Mouse (Mus musculus): ENCODE data around the gene Pi16.
A peak's percentile ranks its signal among the peaks of the same experiment; 100 is the strongest.
"Not testable (repeated sequence)": the region's sequence is repeated elsewhere in the genome, so short reads cannot be mapped to it uniquely, and the experiment has no call there.

Pi16 gene

GRCm38 (mm10) chr17:29330671-29331410 is 13.4 kb downstream of the Pi16 start:
- DNase-seq (ENCODE audit: low spot score in 2 of 2), result no peak

- DNase-seq (ENCODE audit: low spot score in 2 of 2), result no peak
Measured at GRCm38 (mm10) chr17:29332186-29332685, 14.8 kb downstream of the Pi16 start.

DNA sequence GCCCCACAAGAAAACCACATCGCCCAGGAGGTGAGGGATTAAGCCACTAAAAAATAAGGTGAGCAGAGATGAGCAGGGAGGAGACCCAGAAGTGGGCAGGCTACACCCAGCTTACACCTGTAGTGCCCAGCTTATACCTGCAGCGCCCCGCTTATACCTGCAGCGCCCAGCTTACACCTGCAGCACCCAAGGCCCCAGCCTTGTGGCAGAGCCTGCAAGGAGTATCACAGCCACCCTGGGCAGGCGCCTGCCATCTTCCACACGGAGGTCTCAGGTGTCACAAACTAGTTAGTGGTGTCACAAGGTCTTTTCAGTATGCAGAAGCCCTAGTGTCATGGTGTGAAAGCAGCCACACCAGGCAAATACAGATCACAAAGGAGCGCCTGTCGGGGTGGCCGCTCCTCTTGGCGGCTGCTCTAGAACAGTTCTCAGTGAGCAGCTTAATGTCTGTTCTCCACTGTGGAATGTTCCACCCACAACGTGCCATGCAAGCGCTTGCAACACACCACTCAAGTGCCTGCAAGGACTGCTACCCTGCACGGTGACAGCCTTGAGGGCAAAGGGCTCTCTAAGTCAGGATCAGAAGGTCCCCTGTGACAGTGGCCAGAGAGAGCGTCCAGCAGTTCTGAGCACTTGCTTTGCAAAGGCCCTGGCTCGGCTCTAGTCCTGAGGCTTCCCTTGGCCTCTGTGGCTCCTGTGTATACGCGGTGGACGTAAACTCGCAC is 18.9 kb downstream of the Pi16 start:
- no peak for DNase-seq (ENCODE audit: low spot score in 2 of 2)

DNA sequence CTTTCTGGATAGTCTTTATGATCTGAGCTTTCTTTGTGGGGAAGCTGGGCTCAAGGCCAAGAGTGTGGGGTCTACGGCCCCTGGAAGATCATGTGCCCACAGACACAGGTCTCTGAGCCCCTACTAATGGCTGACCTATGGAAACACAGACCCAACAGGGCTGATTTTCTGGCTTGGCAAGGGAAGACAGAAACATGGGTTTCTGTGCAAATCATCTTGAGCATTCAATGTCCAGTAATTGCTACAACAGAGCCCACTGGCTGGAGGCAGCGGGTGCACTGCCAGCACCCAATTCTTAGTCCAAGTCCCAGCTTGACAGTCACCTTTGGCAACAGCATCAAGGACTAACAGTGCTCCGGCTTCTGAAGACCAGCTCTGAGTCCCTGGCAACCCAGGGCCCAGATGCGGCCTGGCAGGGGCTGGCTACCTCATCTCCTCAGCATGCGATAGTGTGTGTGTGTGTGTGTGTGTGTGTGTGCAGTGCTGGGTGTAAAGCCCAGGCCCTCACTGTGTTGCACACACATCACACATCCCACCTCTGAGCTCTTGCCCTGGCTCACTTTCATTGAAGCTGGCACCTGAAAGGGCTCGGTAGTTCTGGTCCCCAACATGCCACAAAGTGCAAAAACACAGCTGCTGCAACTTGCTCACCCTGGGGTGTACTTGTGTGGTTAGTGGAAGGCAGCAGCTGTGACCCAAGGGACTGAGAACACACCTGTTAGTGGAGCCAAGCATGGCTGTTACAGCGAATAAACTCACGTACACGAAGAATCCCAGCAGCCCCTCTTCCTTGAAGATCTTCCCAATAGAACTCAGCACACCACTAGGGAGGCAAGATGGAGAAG is 20.7 kb downstream of the Pi16 start:
- DNase-seq (ENCODE audit: low spot score in 2 of 2), result no peak

GRCm38 (mm10) chr17:29339170-29339768 is 21.8 kb downstream of the Pi16 start:
- DNase-seq (ENCODE audit: low spot score in 2 of 2), result no peak

- no peak for DNase-seq (ENCODE audit: low spot score in 2 of 2)
Measured at GRCm38 (mm10) chr17:29340406-29341261, 23.2 kb downstream of the Pi16 start.

DNA sequence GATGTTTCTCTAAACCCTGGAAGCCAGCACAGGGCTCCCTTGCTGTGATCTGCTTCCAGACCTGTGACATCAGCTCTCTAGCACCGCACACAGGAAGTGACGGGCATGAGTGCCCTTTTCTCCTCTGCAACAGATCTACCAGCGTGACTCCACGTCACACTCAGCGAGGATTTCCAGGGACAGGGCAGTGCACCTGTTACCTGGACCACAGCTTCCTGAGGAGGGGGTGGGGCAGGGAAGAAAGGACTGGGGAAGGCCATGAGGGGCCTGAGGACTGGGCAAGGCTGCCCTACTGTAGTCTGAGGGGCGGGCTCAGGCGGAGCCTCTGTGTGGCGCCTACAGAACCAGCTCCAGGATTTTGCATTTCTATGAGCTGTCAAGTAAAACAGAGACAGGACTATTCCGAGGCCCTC is 24.1 kb downstream of the Pi16 start:
- no peak for DNase-seq (ENCODE audit: low spot score in 2 of 2)

DNA sequence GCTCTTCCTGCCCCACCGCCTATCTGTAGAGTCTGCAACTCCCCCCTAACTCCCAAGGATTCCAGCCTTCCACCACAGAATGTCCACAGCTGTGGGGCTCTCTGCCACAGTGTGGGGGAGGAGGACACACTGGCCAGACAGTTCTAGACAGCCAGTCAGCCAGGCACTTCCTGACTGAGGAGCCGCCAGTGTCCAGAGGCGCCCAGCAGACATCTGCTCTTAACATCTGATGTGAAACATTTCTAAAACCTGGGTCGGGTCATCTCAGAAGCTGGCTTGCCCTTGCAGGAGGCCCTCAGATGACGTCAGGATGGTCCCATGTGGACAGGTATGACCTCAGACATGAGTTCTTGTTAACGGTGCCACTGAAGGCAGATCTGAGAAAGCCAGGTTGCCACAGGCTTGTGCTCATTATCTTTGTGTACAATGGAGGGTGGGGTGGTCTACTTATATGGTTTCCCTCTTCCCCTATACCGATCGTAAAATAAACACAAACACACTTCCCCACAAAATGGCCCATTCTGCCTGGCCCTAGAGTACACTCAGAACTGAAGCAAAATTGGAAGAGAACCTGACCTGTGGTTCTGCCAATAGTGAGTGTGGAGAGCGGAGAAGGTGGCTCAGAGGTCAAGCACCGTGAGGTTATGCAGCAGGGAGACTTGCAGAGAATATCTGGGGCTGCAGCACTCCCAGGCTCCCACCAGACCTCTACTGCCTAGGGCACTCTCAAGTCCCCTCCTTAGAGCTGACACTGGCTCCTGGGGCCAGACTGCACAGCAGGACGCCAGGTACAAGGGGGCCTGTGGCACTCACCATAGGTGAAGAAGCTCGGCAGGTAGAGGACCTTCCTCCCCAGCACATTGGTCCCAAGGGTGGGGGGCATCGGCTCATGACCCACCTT is 24.8 kb downstream of the Pi16 start:
- DNase-seq (ENCODE audit: low spot score in 2 of 2), result no peak

- DNase-seq (ENCODE audit: low spot score in 2 of 2), result no peak
Measured at GRCm38 (mm10) chr17:29343241-29343640, 25.8 kb downstream of the Pi16 start.

- no peak for DNase-seq (ENCODE audit: low spot score in 2 of 2)
Measured at GRCm38 (mm10) chr17:29345272-29345671, 27.8 kb downstream of the Pi16 start.

- DNase-seq (ENCODE audit: low spot score in 2 of 2), result peak in 1 of 2 experiments; percentile 73
Measured at GRCm38 (mm10) chr17:29346496-29347125, 29.1 kb downstream of the Pi16 start.

DNA sequence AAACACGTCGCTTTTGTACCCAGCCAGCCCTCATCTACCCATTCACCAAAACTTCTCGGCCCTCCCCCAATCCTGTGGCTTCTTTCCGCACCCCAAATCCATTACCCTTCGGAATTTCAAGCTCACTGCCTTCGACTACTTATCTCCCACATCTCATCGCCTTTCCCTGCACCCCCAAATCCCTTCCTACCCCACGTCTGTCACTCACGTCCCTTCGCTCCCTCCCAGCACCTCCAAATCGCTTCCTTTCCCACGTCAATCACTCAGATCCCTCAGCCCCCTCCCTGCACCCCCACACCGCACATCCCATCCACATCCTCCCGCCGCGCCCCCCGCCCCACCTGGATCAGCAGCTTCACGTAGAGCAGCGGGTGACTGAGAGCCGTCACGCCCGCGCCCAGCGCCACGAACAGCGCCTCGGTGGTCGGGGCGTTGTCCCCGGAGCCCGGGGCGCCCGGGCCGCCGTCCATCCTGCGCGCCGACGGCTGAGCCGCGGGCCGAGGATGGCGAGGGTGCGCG is 29.7 kb downstream of the Pi16 start:
- no peak for DNase-seq (ENCODE audit: low spot score in 2 of 2)

GRCm38 (mm10) chr17:29347645-29348256 is 30.3 kb downstream of the Pi16 start, which contains the start of gene Mtch1:
TSS of gene Mtch1 (minus strand) at chr17:29347934.
- peak; percentile 89 to 97 for DNase-seq (ENCODE audit: low spot score in 2 of 2)

- DNase-seq (ENCODE audit: low spot score in 2 of 2), result no peak
Measured at GRCm38 (mm10) chr17:29348996-29349395, 31.5 kb downstream of the Pi16 start.

DNA sequence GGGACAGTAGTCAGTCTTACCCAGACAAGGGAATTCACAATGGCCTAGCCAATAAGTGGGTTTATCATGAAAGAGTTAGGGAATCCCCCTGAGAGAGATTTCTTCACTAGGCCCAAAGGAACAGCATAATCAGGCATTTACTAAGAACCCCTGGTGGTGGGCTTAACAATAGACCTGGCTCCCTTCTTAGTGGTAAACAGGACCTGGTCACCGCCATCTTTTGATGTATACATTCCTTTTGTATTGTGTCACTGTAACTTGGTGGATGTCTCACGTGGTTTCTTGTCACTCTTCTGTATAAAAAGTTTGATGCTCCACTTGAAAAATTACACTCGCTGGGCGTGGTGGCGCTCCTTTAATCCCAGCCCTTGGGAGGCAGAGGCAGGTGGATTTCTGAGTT is 33.6 kb downstream of the Pi16 start:
- not testable (repeated sequence) for DNase-seq (ENCODE audit: low spot score in 2 of 2)

DNA sequence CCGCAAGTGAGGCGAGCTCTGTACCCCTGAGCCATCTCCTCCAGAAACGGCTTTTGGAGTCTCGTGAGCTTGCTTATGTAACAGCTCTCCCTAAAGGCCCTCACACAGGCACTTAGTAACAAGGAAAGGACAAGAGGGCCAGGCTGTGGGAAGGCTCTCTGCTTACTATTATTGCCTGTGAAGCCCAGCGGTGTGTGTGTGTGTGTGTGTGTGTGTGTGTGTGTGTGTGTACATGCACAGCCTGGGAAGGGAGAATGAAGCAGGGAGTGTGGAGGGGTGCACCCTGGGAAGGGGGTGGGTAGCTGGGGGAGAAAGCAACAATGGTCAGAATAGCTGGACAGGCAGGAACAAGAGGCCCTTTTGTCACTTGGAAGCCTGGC is 38.0 kb downstream of the Pi16 start:
- no peak for DNase-seq (ENCODE audit: low spot score in 2 of 2)

- DNase-seq (ENCODE audit: low spot score in 2 of 2), result no peak
Measured at GRCm38 (mm10) chr17:29355841-29356478, 38.5 kb downstream of the Pi16 start.

GRCm38 (mm10) chr17:29356479-29356856 is 39.0 kb downstream of the Pi16 start:
- DNase-seq (ENCODE audit: low spot score in 2 of 2), result no peak
